Mouse (Mus musculus) forebrain, embryonic 12.5 days (tissue): ENCODE measurements at regions not wholly inside any gene's neighbourhood (a gene's known extent, or its start where the extent isn't known, plus 50 kb on each side); places are given as distances from the start of the nearest gene placed in this dataset.

Source experiments
- ATAC-seq: fragments of 200-750 bp; cut with Nextera tagmentation; 2 replicates; pipeline ENCODE4 v1.8.0; 2017; ENCODE audit warnings: moderate TSS enrichment; ENCODE audit not compliant: low FRiP score
- H3K27ac ChIP-seq: fragments of 300-500 bp; sonication (generic); 2 replicates; pipeline ENCODE4 v1.5.1; 2016; ENCODE audit warnings: mild to moderate bottlenecking
- H3K27me3 ChIP-seq: fragments of 300-500 bp; sonication (generic); 2 replicates; pipeline ENCODE4 v1.6.1; 2016; ENCODE audit warnings: mild to moderate bottlenecking
- H3K36me3 ChIP-seq: fragments of 300-500 bp; sonication (generic); replicated peaks from 2 replicates; pipeline ENCODE4 v1.6.1; 2016; ENCODE audit warnings: mild to moderate bottlenecking
- H3K4me1 ChIP-seq: fragments of 300-500 bp; sonication (generic); 2 replicates; pipeline ENCODE4 v1.6.1; 2016
- H3K4me2 ChIP-seq: fragments of 300-500 bp; sonication (generic); 2 replicates; pipeline ENCODE4 v1.6.1; 2016; ENCODE audit warnings: mild to moderate bottlenecking, moderate library complexity
- H3K4me3 ChIP-seq: fragments of 300-500 bp; sonication (generic); replicated peaks from 2 replicates; pipeline ENCODE4 v1.5.1; 2016; ENCODE audit warnings: mild to moderate bottlenecking
- H3K9ac ChIP-seq: fragments of 300-500 bp; sonication (generic); 2 replicates; pipeline ENCODE4 v1.6.1; 2016; ENCODE audit warnings: mild to moderate bottlenecking
- H3K9me3 ChIP-seq: fragments of 300-500 bp; sonication (generic); 2 replicates; pipeline ENCODE4 v1.6.1; 2016
- WGBS: fragments of 180-500 bp; shearing (Covaris S2); methylation state at CpG from one replicate; pipeline ENCODE4 v1.1.7; 2016; 5-methylcytosine and 5-hydroxymethylcytosine counted together

DNA sequence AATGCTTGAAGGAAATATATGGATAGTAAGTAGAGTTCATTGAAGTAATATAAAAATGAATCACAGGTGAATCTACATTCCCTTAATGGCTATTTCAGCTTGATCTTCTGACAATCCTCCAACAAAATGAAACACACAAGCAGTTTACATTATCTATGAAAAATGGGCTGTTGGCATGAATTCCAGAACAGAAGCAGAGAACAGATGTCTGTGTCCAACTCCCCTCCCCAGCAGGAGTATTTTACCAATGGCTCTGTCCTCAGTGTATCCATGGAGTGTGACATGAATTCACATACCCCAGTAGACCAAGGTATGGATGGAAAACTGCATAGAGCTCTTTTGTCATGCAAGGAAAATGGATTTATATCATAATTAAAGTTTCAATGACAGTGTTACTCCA lies 370.3 kb upstream of the BC052040 start:
- no peaks in the 10 kb centered on the region for H3K36me3 ChIP-seq
- H3K4me1 ChIP-seq, result peaks cover 8% of the 10 kb centered on the region; the same call in 1 of the 2 replicates
- H3K9ac ChIP-seq, result no peak overlapping the region
- H3K27ac ChIP-seq, result no peak overlapping the region
- H3K27me3 ChIP-seq, result no peaks in the 10 kb centered on the region
- H3K4me2 ChIP-seq, result no peak overlapping the region
- H3K4me3 ChIP-seq, result no peak overlapping the region
- H3K9me3 ChIP-seq, result no peaks in the 10 kb centered on the region
- ATAC-seq, result no peak

DNA sequence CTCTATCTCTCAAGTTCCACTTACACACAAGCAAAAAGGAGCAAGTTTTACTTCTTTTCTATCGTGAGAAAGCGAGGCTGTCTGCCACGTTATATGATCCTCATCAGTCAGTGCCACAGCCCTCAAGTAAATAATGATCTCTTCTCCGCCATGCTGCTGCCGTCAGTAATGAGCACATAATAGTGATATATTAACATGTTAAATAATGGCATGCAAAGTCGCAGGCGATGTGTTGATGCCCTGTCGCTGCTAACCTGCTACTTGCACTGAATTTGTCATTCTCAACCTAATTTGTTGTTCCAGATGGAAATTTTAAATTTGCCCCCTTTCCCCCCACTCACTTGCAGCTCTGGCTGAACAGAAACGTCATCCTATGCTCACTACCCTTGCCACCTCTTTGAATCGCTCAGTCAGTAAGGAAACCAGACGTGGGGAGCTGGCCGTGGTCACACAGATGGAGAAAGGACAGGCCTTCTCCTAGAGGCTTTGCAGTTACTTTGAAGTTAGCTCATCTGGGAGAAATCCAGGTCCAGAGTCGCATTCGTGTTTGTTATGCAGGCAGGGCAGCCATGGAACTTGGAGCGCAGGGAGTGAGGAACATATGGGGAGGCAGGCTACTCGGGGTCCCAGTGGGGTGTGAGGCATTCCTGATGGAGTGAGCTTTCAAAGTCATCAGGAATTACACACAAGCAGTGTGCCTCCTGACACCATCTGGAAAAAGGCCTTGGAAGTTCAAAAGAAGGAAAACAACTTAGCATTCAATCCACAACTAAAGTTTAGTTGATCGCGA lies 368.1 kb upstream of the BC052040 start:
- WGBS, result 60% methylated on average over 18 of the region's 18 CpGs
- Histone ChIP-seq H3K4me3 (no peak overlapping the region), H3K36me3 (no peaks in the 10 kb centered on the region), H3K9ac (no peak overlapping the region), H3K27ac (no peak overlapping the region), H3K9me3 (no peaks in the 10 kb centered on the region), H3K4me2 (no peak overlapping the region), H3K27me3 (no peaks in the 10 kb centered on the region), H3K4me1 (peaks cover 8% of the 10 kb centered on the region; the same call in 1 of the 2 replicates)
- no peak for ATAC-seq

DNA sequence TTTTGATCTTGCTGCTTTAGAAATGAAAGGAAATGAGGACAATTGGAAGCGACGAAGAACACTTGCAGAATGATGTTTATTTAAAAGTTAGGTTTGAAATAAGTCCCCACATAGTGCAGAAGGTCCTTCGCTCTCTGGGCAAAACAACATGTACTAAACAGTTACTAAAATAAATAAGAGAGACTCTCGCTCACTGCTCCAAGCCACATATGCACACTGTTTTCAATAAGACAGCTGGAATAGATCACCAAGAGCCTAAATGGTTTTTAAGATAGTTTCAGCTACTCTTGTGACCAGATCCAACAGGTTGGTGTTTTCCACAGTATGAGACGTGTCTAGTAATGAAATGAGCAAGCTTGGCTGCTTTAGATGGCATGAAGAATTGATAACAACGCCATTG lies 367.2 kb upstream of the BC052040 start:
- H3K36me3 ChIP-seq, result no peaks in the 10 kb centered on the region
- H3K27ac ChIP-seq, result no peak overlapping the region
- no peak for ATAC-seq
- H3K9me3 ChIP-seq, result no peaks in the 10 kb centered on the region
- no peak overlapping the region for H3K4me3 ChIP-seq
- no peak overlapping the region for H3K4me2 ChIP-seq
- H3K4me1 ChIP-seq, result peaks cover 8% of the 10 kb centered on the region; the same call in 1 of the 2 replicates
- H3K9ac ChIP-seq, result no peak overlapping the region
- H3K27me3 ChIP-seq, result no peaks in the 10 kb centered on the region
- WGBS, result 75% methylated on average over 6 of the region's 6 CpGs

DNA sequence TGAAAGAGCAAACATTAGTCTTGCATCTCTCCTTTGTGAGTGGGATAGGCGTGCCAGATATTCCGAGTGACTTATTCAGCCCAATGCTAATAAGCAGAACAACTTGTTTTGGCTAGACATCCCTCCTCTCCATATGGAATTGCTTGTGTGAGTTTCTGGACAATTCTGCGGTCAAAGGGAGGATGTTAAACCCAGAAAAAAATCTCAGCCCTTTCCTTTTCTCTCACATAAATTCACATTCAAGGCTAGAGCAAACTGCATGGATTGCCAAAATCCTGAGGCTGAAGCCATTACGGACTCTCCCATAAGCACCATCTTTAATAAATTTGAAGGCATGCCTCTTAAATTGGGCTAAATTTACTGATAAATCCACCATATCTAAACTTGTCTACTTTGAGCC lies 351.5 kb upstream of the BC052040 start:
- no peaks in the 10 kb centered on the region for H3K36me3 ChIP-seq
- no peak overlapping the region for H3K27ac ChIP-seq
- ATAC-seq, result no peak
- no peak overlapping the region for H3K4me3 ChIP-seq
- H3K4me2 ChIP-seq, result no peak overlapping the region
- no peak overlapping the region for H3K9ac ChIP-seq
- no peaks in the 10 kb centered on the region for H3K4me1 ChIP-seq
- no peaks in the 10 kb centered on the region for H3K27me3 ChIP-seq
- no peaks in the 10 kb centered on the region for H3K9me3 ChIP-seq
- 93% methylated on average over 4 of the region's 4 CpGs for WGBS

DNA sequence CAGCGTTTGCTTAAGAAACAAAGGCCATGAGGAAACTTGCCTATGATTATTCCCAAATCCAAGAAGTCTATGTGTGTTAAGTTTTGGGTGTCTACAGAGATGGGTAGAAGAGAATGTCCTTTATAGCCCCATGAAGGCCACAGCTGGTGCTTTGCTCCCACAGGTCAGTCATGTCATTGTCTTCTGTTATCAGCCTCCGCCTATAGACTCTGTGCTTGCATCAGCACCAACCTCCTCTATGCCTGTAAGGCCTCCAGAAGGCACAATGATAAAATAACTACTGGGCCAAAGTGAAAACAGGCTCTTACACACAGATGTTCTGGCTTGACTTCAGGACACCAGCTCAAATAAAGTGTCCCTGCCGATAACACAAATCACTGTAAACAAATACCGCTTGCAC lies 333.8 kb upstream of the BC052040 start:
- Histone ChIP-seq H3K4me1 (no peaks in the 10 kb centered on the region), H3K27me3 (no peaks in the 10 kb centered on the region)
- 91% methylated on average over 4 of the region's 4 CpGs for WGBS

DNA sequence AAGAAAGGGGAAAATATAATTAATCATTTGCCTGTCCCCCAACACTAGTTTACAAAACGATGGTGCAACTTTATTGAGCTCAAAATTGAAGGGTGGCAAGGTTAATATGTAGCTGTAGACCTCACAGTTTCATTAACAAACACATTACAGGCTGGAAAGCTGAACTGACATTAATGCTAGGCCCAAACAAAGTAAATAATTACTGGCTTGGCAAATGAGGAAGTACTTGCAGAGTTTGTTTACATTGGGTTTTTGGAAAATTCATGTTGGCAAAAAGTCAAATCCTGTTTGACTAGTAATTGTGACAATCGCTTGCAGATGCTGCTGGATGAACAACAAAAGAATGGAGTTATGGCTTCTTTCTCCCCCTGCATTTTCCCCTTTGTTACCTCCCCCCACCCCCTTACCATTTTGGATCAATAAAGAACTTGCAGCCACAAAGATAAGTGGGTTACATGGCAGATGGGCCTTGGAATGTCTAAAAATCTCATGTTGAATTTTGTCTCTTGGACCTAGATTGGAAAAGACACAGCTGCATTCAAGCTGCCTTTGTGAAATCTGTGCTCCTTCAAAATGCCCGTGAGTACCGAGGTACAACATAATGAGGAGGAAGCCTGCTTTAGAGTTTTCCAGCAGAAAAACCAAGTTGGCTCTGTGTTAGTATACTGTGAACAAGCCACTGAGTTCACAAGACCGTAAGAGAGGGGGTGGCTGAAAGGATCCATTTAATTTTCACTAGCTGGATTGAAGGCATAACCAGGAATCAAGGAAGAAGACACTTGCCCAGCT lies 331.3 kb upstream of the BC052040 start:
- Histone ChIP-seq H3K4me2 (no peak overlapping the region), H3K9me3 (no peaks in the 10 kb centered on the region), H3K4me1 (no peaks in the 10 kb centered on the region), H3K27ac (no peak overlapping the region), H3K27me3 (no peaks in the 10 kb centered on the region), H3K36me3 (no peaks in the 10 kb centered on the region), H3K4me3 (no peak overlapping the region), H3K9ac (no peak overlapping the region)
- no peak for ATAC-seq
- WGBS, result 70% methylated on average over 5 of the region's 5 CpGs

More for the DNA sequence above, 333.8 kb upstream of the BC052040 start:
- Histone ChIP-seq H3K4me2 (no peak overlapping the region), H3K36me3 (no peaks in the 10 kb centered on the region), H3K9me3 (no peaks in the 10 kb centered on the region), H3K4me3 (no peak overlapping the region), H3K27ac (no peak overlapping the region), H3K9ac (no peak overlapping the region)
- ATAC-seq, result no peak

DNA sequence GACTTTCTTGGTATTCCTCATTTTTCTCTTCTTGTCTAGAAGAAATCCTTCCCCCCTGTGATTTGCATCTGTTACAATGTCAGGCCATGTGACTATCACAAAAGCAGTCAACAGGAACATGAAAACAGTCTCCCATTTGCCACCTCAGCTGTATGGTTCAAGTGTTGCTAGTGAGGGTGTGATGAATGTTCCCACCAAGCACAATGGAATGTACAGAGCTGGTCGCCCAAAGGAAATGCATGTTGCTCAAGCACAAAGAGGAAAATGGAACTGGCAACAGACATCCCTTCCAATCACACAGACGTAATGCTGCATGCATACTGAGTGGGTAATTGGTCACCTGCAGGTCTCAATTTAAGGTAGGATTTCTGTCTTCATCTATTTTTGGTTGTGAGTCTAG lies 324.1 kb upstream of the BC052040 start:
- no peak overlapping the region for H3K9ac ChIP-seq
- no peak overlapping the region for H3K4me3 ChIP-seq
- 62% methylated on average over 2 of the region's 2 CpGs for WGBS
- H3K36me3 ChIP-seq, result no peaks in the 10 kb centered on the region
- no peak overlapping the region for H3K4me2 ChIP-seq
- no peak for ATAC-seq
- H3K27me3 ChIP-seq, result no peaks in the 10 kb centered on the region
- H3K4me1 ChIP-seq, result no peaks in the 10 kb centered on the region
- H3K9me3 ChIP-seq, result no peaks in the 10 kb centered on the region
- H3K27ac ChIP-seq, result no peak overlapping the region

DNA sequence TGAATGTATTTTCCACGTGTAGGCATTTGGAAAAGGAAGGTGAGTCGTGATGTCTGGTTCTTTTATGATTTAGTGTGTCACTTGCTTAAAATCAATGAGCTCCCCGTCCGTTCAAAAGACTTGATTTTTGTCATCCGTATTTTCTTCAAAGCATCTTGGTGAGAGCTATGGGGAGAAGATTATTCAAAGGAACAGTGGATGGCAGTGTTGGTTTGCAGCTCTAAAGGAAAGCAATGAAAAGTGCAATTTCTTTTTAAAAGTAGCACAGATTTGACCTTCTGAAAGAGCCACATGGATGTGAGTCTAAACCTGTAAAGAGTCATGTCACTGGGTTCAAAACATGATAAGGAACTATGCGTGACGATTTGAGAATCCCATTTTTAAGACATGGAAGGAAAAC lies 313.3 kb upstream of the BC052040 start:
- Histone ChIP-seq H3K9ac (no peak overlapping the region), H3K27ac (no peak overlapping the region), H3K9me3 (no peaks in the 10 kb centered on the region), H3K4me1 (no peaks in the 10 kb centered on the region), H3K36me3 (no peaks in the 10 kb centered on the region), H3K4me2 (no peak overlapping the region), H3K27me3 (no peaks in the 10 kb centered on the region), H3K4me3 (no peak overlapping the region)
- no peak for ATAC-seq
- WGBS, result 87% methylated on average over 7 of the region's 7 CpGs

DNA sequence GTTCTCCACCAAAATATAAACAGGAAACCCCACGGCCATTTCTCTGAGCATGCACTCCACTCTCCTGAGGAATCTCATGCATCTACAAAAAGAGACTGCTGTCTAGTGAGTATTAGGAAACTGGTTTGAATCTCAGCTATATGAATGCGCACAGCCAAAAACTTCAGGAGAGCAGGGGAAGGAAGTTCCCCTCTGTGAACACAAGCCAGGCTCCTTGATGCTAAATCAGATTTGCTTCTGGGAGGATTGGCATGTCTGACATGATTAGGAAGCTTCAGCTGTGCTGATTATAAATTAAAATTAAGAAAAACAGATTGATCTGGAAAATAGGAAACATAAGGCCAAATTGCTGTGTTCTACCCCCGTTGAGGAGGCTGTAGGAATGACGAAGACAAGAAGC lies 304.1 kb upstream of the BC052040 start:
- Histone ChIP-seq H3K4me3 (no peak overlapping the region), H3K27me3 (no peaks in the 10 kb centered on the region), H3K4me2 (no peak overlapping the region), H3K27ac (no peak overlapping the region), H3K9ac (no peak overlapping the region), H3K36me3 (no peaks in the 10 kb centered on the region), H3K9me3 (no peaks in the 10 kb centered on the region), H3K4me1 (peaks cover 12% of the 10 kb centered on the region; the same call in 1 of the 2 replicates)
- 61% methylated on average over 4 of the region's 4 CpGs for WGBS
- no peak for ATAC-seq

DNA sequence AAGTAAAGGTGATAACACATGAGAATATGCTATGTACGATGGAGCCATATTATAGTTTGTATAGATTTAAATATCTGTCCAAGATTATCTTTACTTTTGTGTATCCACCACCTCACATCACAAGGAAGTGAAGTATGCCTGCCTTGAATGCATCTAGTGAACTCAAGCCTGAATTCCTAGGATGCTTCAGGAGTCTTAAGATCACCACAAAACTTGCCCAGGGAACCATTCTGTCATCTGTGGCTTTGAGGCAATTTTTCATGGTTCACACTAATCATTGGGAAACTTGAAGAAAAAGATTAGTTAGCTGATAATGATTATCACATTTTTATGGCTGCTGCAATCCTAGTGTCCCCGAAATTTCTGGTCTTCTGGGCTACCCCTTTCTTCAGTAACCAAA lies 288.5 kb upstream of the BC052040 start:
- no peak for ATAC-seq
- Histone ChIP-seq H3K36me3 (no peaks in the 10 kb centered on the region), H3K27ac (no peak overlapping the region), H3K4me1 (no peaks in the 10 kb centered on the region), H3K9me3 (no peaks in the 10 kb centered on the region), H3K4me2 (no peak overlapping the region), H3K4me3 (no peak overlapping the region), H3K27me3 (no peaks in the 10 kb centered on the region), H3K9ac (no peak overlapping the region)
- WGBS, result 88% methylated on average over 2 of the region's 2 CpGs

DNA sequence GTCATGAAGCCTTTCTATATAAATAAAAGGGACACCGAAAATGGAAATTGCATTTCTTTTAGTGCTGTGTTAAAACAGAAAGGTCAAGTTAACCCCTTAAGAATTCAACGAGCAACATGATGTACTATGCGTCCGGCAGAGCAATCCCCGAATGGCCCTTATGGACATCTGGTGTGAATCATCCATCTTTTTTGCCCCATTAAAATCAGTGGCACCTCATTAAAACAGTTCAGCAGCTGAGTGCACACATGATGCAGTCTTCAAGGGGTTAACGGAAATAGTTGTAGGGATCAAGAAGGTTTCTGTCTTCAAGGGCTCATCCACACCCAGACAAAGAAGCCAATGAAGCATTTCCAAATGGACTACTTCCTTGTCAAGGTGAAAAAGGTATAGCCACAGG lies 284.1 kb upstream of the BC052040 start:
- no peaks in the 10 kb centered on the region for H3K36me3 ChIP-seq
- no peak overlapping the region for H3K4me3 ChIP-seq
- H3K4me1 ChIP-seq, result no peaks in the 10 kb centered on the region
- H3K27ac ChIP-seq, result no peak overlapping the region
- 85% methylated on average over 6 of the region's 6 CpGs for WGBS
- no peak overlapping the region for H3K9ac ChIP-seq
- peaks cover 5% of the 10 kb centered on the region; the same call in 1 of the 2 replicates for H3K27me3 ChIP-seq
- H3K4me2 ChIP-seq, result no peak overlapping the region
- H3K9me3 ChIP-seq, result no peaks in the 10 kb centered on the region
- ATAC-seq, result no peak

DNA sequence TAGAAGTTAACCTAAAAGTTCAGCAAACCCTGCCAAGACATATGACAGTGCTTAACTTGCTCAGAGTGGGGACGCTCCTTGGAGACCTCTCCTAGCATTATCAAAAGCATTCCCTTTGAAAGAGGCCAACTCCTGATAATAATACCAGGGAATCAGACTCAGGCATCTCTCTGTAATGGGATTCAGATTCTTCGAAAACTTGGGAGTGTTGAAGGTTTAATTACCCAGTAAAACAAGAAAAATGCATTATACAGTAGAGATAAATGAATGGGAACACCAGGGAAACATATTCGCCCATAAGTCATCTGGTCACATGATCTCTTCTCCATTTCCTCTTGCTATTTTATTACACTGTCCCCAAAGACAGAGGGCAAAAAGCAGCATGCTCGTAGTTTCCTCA lies 274.3 kb upstream of the BC052040 start:
- H3K27me3 ChIP-seq, result no peaks in the 10 kb centered on the region
- ATAC-seq, result no peak
- H3K27ac ChIP-seq, result no peak overlapping the region
- H3K4me2 ChIP-seq, result no peak overlapping the region
- no peak overlapping the region for H3K9ac ChIP-seq
- no peaks in the 10 kb centered on the region for H3K9me3 ChIP-seq
- H3K4me1 ChIP-seq, result 0 out of 2 replicates have a peak, but pooled peaks cover 7% of the 10 kb centered on the region
- 89% methylated on average over 4 of the region's 4 CpGs for WGBS
- no peaks in the 10 kb centered on the region for H3K36me3 ChIP-seq
- no peak overlapping the region for H3K4me3 ChIP-seq
